Mouse (Mus musculus) kidney, postnatal 14 days (tissue): ENCODE results near the gene Lrtm2.

Experiments
- DNase-seq: peaks from one replicate; pipeline ENCODE4 v3.0.0; 2022; ENCODE audit warnings: mixed read lengths

Lrtm2 gene

DNA sequence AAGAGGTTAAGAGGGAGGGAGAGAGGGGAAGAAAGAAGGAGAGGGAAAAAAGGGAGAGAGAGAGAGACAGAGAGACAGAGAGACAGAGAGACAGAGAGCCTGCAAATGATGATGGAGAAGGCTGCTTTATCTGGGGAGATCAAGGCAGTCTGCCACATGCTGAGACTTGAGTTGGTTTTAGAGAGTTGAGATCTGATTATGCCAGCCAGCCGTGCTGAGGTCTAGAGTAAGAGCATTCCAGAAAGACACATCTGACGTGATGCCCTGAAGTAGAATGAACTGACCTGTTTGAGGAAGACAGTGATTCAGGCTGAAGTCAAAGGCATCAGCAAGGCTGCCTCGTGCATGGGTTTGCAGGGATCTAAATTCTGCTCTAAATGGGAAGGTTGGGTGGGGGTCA, 3.3 kb upstream of the Lrtm2 start:
- no peak for DNase-seq

DNA sequence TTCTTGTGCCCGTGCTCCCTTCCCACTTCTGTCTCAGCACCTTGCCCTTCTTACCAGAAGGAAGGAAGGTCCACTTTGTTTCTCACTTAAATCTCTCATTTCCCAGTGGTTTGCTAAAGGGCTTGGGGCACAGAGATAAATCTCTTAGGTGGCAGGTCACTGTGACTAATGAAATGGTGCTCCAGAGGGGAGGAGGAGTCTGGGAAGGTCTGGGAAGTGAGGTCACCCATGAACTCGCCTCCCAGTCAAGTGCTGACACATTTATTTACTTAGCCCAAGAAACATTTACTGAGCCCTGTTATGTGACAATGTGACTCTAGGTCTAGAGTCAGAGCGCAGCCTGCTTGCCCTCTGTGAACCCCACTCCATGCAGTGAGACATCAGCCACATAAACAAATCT, 2.6 kb upstream of the Lrtm2 start:
- DNase-seq = peak; percentile 13

DNA sequence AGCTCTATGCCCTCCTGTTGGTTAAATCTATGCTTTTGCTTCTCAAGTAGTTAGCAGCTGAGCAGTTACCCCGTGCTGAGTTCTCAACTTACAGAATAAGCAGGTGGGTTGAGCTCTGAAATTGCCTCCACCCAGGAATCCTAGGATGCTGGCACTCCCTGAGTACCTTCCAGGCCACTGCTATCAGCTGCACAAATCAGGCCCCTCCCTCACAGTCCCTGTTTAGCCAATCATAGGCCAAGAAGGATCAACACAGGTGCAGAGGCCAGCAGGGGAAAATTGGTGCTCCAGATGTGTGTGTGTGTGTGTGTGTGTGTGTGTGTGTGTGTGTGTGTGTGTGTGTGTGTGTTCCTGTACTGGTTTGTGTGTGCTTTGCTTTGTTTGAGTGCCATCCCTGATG, 1.5 kb upstream of the Lrtm2 start:
- no peak for DNase-seq

DNA sequence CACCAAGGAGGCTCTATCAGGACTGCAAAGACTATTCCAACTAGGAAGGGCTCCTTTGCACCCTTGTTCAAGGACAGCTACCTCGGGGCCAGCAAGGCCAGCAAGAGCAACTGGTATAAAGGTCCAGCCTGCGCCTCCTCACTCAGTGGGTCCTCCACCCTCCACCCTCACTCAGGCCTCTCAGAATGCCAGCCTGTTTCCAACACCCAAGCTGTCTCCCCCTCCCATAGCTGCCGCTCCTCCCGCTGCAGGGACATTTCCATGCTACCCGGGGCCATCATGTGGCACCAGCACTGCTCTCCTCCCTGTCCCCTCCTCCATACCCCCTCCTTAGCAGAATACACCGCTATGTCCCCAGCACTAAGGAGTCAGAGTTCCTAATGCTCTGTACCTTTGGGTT, 630 bp downstream of the Lrtm2 start:
- no peak for DNase-seq

DNA sequence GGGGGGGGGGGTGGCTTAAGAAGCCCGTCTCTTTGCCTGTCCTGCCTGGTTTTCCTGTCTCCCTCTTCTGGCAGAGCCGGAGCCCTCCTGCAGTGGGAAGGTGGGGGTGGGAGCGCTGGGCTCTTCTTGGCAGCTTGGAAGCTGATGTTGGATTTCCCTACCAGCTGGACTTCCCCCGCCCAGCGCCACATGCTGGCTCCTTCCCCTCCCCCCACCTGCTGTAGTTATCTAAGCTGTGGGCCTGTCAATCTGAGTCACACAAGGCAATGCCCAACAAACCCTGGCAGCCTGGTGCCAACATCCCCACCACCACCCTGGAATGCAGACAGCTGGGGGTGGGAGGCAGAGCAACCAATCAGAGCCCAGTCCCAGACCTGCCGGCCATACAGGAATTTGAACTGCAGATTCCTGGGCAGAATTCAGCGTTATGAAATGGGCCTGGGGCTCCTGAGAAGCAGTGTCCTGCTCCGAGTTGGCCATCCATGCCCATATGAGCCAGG, 1.3 kb downstream of the Lrtm2 start:
- DNase-seq = peak; percentile 73

DNA sequence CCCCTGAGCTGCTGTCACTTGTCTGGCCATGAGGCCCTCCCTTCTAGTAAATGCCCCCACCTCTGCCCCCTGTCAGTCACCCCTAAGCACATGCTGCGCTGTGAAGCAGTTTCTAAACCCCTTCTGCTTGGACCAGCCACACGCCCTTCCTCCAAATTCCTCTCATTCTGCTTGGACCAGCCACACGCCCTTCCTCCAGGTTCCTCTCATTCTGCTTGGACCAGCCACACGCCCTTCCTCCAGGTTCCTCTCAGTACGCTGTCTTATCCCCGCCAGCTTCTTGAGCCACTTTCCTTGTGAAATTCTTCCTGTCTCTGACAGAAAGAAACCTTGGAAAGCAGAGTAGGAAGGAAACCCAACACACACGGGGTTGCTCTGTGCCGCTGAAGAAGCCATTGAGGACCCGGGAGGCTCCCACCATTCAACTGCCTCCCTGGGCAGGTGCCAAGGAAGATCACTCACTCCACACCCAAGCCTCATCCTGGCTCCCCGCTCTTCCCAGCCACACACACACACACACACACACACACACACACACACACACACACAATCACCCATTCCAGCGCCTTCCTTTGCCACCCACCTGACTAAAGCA, 1.9 kb downstream of the Lrtm2 start:
- peak; percentile 59 for DNase-seq

DNA sequence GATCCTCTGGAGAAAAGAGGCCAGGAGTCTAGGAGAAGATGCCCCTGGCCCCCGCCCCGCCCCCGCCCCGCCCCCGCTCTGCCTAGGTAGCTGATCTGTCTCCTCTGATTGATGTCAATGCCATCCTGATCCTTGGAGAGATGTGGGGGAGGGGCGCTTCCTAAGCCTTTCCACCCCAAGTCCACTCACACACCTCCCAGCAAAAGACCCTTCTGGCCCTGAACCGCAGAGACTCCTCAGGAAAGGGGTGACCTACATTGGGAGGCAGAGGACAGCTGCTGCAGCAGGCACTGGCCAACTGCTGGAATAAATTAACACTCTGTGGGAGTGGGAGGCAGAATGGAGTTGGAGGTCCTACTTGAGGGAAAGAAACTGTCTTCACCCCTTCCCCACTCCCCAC, 4.0 kb downstream of the Lrtm2 start:
- DNase-seq = no peak

DNA sequence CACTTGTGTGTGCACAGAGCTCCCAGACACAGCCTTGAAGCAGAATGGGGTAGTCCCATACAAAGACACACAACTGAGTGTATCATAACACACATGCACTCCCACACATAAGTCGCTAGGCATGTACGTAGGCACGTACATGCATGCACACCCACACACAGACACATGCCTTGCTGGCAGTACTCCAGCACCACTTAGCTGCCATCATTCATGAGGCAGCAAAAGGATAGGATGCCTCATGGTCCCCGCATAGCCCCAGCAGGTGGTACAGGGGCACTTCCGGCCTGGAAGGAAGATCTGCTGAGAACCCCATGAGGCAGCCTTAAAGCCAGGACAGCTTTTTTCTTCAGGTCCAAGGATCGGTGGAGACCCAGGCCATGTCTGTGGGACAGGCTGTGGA, 4.6 kb downstream of the Lrtm2 start:
- DNase-seq = no peak

DNA sequence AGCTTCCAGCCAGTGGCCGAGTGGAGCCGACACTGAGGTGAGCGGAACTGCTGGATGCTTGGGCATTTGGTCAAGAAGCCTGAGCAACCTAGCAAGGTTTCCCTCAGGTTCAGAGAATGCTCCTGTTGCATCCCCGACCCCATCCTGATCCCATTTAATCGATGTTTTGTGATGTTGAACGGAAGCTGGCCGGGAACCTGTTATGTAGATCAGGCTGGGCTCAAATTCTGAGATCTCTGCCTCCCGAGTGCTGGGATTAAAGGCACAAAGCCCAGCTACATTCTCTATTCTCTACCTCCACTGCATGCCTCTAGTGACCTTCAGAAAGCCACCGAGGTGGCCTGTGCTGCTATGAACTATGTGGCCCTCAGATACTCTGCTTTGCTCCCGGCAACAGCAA, 5.8 kb downstream of the Lrtm2 start:
- no peak for DNase-seq

DNA sequence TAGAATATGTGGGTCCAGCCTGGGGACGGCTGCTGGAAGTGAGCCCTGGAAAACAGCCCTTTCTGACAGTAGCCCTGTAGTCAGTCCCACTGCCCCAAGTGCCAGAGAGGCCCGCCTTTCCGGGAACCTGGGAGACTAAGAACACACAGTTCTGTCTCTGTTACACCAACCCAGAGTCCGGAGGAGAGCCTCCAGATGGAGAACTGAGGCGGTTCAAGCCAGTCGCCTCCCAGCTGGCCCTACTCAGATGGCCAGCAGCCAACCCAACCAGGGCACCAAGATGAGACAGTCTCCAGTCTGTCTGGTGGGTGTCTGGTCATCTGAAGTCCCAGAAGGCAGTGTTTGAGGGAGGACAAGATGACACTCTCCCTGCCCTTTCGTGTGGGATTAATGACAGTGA, 8.8 kb downstream of the Lrtm2 start:
- DNase-seq = no peak

DNA sequence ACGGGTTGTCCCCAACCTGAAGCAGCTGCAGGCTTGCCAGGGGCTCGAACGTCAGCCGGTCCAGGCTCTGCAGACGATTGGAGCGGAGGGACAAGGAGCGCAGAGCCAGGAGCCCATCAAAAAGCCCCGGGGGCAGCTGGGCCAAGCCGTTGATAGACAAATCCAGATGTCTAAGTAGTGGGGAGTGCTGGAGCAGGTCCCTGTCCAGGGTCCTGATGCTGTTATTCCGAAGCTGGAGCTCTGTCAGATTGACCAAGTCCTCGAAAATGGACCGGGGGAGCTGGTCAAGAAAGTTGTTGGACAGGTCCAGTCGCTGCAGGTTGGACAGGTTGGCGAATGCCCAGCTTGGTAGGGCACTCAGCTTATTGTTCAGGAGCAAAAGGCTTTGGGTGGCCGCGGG, 10.1 kb downstream of the Lrtm2 start:
- DNase-seq = peak; percentile 52

DNA sequence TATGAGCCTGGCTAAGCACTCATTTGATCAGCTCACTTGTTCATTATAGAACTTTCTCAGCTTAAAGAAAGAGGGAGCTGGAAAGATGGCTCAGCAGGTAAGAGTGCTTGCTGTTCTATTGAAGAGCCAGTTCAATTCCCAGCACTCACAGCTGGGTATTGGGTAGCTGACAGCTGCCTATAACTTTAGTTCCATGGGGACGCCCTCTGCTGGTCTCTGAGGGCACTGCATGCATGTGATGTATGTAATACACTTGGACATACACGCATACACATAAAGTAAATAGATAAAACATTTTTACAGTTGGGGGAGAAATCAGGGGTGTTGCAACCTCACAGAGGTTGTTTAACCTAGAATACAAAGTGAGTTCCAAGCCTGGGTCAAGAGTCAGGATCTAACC, 11.2 kb downstream of the Lrtm2 start:
- DNase-seq = no peak

DNA sequence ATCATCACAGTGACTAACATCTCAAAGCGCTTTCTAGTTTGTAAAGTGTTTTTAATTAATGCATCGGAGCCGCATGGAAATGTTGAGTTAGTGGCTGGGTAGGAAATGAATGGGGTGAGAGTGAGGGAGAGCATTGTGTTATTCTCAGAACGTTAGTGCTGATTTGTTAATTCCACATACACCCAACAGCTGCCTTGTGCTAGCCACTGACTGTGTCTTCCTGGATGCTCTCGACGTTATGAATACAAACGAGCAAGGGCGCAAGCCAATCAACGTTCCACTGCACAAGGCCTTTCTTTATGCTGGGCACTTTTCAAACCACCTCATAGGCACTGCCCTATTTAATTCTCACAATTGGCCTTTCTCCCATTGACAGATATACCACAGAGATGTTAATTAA, 11.8 kb downstream of the Lrtm2 start:
- DNase-seq = no peak

DNA sequence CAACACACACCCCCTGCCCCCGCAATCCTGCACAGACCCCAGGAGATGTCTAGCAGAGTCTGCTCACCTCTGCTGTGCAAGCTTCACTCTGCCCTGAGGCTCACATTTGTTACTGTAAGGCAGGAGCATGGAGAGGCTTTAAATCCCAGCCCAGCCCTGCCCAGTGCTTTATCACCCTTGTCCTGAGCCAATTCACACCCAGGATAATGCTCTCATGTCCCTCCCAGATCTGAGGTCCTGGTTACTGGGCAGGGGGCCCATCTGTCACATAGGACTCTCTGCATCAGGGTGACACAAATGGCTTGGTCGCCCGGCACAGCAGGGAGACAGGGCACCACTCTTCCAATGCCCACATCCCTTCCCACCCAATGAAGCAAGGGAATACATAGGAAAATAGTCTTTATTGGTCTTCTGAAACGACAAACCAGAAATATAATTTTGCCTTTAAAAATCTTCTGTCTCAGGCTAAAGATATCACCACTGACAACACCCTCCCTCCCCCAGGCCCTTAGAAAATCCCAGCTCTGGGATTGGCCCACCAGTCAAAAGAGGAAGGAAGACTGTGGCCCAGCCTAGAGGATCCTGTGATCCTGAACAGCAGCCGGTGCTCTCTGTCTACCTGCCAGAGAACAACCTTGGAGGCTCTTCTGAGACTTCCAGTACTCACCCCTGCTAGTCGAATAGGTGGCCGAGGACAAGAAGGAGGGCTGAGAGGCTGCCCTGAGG, 15.7 kb downstream of the Lrtm2 start:
- no peak for DNase-seq

DNA sequence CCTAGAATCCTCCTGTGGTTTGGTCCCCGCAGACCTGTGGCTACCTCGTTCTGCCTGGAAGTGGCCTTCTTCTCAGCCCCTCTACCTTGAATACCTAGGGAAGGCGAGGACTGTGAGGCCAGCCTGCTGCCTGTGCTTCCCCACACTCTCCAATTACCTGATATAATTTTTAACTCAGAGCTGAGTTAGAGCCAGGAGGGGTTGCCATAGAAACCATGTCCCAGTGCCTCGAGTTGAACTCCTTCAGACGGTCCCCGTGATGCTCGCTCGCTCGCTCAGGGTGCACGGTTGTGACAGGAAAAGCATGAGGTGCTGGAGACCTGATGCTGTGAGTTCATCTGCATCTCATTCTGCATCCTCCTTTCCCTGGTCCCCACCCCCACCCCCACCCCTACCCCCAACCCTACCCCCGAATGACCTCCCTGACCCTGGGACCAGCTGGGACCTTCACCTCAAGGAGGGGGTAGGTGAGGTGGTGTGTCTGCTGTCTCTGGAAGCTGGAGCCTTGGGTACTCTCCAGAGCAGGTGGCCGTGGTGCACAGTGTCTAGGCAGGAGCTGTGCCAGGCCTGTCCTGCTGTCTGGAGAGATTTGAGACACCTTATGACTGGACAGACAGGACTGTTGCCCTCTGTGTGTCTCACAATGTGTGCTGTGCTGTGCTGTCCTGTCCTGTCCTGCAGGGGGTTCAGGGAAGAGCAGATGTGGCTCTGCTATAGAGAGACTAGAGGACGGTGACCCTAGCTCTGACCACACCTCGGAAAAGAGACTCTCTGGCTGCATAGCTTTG, 16.8 kb downstream of the Lrtm2 start:
- DNase-seq = peak; percentile 34

DNA sequence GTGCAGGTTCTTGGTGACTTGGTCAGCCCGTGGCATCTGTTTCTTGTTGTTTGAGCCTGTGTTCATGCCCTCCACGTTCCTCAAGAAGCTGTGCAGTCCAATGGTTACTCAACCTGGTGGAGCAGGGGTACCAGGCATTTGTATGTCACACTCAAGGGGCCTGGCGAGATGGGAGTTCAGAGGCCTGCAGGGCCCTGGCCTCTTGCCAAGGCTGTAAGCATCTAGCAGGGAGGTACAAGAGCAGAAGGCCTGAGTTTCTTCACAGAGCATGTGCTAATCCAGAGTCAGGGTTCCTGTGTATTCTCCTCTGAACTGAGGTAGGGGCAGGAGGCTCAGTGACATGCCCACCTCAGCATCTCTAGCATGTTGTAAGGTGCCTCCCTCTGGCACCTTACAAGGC, 17.5 kb downstream of the Lrtm2 start:
- peak; percentile 27 for DNase-seq

DNA sequence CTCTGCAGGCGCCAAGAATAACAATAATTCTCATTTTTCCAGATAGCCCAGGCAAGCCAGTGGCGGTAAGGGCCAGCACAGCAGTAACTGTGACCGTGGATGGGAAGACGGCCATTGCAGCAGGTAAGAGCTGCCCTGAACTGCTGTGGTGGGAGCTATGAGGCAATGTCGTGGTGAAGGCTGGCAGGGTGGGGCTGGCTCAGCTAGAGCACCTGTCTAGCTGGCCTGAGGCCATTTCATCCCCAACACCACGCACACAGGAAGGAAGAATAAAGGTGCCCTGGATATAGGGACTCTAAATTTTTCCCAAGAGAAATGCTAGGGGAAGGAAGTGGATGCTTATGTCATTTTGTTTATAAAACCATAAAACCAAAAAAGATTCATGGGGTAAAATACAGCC, 18.2 kb downstream of the Lrtm2 start:
- DNase-seq = no peak

DNA sequence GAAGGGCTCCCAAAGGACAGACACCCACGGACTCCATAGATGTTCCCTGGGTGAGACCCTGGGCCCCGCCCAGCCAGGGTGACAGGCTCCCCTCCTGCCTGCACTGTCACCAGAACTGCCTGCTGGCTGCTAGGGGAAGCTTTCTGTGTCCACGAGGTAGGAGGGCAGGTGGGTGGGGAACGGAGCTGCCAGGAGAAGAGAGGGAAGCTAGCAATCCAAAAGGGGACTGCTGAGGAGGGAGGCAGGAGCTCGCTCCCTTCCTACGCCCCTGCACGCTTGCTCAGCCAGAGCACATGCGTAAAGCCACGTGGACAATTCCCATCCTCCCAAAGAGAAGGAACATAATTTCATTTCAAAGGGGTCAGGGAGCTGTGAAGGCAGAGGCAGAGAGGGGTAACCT, 20.4 kb downstream of the Lrtm2 start:
- no peak for DNase-seq

DNA sequence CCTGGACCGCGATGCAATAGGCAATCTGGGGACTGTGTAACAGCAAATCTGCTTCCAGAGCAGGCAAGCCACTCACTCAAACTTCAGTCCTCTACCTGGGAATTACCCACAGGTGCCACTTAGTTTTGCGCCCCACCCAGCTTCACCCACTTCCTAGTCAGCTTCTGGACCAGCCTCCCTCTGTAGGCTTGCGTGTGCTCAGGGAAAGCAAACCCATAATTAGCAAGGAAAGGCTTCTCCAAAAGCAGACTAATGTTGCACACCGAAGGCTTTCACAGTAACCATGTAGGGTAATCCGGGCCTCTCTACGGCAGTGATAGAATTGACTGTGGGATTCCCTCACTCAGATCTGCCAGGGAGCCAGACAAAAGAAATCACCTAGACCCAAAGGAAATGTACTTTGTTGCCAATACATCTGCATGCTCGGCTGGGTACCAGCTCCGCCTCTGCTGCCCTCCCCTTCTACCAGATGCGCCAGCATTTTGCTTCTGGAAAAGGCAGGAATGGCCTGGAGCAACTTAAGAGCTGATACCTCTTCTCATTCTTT, 22.6 kb downstream of the Lrtm2 start:
- no peak for DNase-seq

DNA sequence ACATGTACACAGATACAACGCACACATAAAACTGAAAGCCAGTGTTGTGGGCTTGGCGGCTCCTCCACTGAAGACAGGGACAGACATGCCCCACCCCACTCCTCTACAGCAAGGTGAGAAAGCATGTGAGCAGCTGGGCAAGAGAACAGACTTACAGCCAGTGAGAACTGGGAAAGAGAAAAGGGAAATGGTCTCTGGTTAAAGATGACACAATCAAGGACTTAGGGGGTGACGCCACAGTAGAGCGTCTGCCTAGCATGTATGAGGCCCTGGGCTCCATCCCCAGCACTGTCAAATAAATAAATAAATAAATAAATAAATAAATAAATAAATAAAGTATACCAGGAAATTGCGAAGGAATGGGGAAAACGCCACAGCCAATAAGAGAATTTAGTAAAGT, 27.2 kb downstream of the Lrtm2 start:
- DNase-seq = no peak

DNA sequence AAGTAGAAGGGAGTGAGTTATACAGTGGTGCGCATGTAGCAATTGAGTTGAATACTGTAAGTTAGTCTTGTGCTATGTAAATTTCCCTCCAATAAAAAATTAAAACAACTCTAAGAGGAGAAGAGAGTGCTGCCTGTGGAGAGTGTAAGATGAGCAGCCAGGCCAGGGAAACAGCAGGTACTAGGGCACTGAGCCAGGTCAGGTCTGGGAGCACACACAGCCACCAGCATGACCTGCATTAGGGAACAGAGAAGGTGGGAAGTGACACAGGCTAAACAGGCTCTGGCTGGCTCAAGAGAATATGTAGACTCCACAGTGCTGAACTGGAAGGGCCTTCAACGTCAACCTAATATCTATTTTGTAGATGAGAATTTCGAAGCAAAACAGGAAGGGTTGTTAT, 29.3 kb downstream of the Lrtm2 start:
- no peak for DNase-seq

DNA sequence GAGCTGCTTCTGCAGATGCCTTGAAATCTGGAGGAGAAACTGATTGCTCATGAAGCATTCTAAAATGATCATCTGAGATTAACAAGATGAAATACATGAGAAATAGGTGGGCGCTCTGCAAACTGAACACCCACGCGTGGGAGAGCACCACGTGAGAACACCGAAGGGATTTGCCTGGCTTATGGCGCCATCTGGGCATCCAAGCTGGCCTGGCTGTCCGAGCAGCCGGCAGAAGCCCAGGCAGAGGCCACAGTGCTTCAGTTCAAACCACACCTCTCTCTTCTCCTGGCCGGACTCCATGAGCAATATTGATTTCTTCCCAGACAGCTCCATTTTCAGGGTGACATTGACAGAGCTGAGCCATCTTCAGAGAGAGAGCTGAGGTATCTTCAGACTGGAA, 49.8 kb downstream of the Lrtm2 start:
- no peak for DNase-seq

DNA sequence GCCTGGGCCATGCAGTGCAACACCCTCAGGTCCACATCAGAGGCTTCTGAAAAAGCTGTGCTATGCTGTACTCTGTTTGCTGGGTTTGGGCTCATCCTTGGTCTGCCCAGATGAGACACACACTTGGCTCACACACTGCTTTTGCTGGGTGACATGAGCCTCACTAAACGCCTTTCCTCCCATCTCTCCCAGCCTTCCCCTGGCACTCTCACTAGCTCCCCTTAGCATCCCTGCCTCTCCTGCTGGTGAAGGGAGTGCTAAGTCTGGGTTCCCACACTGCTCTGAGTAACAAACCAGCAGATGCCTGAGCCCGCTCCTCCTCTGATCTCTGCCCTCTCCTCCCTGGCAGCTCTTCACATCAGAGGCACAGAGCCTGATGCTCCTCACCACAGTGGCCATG, 53.9 kb downstream of the Lrtm2 start:
- no peak for DNase-seq
